Mouse (Mus musculus) layer of hippocampus, adult 9-11 months (tissue): ENCODE results near the gene Sv2b.

Experiments
- DNase-seq: peaks from one replicate; pipeline ENCODE4 v3.0.0; 2022

Gene Sv2b

GRCm38 (mm10) chr7:75290554-75290953 lies 18.5 kb downstream of the Sv2b start:
- no peak for DNase-seq

DNA sequence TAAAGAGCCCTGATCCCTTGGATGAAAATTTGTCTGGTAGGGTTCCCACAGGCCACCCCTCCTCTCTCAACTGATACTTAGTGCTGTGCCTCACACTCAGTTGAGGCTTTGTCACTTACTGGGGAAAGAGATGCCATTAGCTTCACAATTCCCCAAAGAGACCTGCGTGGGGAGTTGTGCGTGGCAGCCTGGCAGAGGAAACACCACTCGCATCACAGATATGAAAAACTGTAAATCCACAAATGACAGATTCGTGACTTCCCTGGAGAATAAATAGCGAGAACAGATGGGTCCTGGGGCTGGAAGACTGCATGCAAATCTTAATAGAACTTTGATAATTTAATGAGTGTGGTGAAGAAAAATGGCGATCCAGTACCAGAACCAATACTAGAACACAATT lies 21.8 kb downstream of the Sv2b start:
- DNase-seq, result peak; percentile 48

GRCm38 (mm10) chr7:75282951-75283350 lies 26.1 kb downstream of the Sv2b start:
- peak; percentile 46 for DNase-seq

DNA sequence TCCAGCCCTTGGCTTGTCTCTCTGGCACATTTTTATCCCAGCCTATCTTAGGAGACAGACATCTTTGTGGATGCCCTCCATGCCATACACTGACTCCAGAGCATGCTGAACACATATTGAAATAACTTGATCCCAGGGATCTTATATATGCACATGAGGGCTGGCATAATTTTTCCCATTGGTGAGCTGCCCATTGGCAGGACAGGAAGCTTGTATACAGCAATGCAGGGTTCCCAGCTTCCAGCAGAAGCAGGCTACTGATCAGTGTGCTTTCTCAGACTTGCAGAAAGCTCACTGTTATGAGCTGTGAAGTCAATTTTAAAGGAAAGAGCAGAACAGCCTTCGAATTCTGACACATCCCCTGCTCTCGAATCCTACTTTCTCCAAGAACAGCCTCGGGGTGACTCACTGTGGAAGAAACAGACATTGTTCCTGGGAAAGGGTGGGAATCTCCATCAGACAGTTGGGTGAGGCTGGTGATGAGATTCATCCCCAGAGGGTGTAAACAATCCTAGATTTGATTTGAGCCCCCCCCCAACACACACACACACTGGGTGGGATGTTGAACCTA lies 26.9 kb downstream of the Sv2b start:
- no peak for DNase-seq

DNA sequence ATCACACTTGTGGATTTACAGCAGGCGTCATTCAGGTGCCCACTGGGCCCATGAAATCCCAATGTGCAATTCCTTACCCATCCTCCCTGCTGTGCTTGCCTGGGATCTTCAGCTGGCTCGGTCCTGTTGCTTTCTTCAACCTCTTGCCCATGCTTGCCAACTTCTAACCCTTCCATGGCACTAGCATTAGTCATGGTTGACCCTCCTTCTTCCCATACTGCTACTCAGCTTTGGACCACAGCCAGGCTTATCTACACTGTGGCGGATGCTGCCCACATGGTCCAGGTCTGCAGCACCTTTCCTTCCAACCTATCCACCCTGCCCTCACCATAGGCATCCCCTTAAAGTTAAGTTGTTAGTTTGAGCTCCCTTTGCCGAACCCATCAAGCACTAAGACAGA lies 28.0 kb downstream of the Sv2b start:
- no peak for DNase-seq

DNA sequence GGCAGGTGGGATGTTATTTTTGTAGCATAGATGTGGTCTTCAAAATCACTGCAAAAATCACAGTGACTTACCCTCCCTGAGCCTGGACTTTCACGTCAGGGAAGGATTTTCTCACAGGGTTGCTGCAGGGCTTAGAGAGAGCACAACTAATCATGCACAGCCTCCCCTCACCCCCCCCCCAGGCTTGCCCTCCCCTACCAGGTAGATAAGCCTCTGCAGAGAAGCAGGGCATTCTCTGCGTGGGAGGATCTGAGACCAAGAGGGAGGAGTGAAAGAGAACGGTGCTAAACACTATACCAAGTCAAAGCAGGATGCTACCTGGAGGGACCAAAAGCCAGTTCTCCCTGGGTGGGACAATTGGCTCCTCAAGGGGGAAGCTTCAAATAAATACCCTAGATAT lies 31.2 kb downstream of the Sv2b start:
- no peak for DNase-seq

DNA sequence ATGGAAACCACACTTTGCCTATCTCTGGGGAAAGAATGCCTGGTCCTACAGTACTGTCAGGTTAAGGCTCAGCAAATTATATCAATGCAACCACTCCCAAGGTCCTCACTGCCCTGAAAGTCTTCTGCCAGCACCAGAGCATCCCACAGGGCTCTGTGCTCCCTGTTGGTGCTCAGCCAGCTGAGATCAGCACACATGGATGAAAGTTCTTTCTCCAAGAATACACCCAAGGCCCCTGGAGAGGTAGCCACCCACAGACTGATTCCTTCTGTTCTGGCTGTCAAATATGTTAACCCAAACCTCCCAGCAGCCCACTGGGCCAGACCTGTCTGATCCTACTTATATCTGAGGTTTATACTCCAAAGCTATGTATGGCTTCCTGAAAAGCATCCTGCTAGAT lies 32.3 kb downstream of the Sv2b start:
- DNase-seq, result no peak

- no peak for DNase-seq
Measured at GRCm38 (mm10) chr7:75274518-75274917, 34.5 kb downstream of the Sv2b start.

GRCm38 (mm10) chr7:75273633-75274032 lies 35.4 kb downstream of the Sv2b start:
- DNase-seq, result no peak

- peak; percentile 52 for DNase-seq
Measured at GRCm38 (mm10) chr7:75271921-75272381, 37.1 kb downstream of the Sv2b start.

GRCm38 (mm10) chr7:75271306-75271705 lies 37.8 kb downstream of the Sv2b start:
- no peak for DNase-seq

- peak; percentile 31 for DNase-seq
Measured at GRCm38 (mm10) chr7:75267236-75267635, 41.8 kb downstream of the Sv2b start.

- DNase-seq, result peak; percentile 68
Measured at GRCm38 (mm10) chr7:75265241-75265640, 43.8 kb downstream of the Sv2b start.

DNA sequence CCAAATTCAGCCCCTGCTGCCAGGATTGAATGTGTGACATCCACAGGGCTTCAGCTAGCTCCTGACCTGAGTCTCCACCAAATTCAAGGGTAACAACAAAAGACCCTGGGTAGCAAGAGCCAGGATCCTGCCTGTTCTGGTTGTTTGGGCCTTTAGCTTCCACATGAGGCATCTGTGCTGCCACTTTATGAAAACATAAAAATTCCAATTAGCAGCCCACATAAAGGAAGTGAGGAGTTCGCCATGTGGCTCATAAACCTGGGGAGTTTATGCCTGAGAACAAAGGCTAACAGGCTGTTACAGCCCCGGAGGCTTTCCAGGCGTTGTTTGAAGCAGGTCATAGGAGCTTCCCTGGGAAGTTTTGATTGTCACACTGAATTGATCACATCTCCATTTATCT lies 49.1 kb downstream of the Sv2b start:
- DNase-seq, result no peak

DNA sequence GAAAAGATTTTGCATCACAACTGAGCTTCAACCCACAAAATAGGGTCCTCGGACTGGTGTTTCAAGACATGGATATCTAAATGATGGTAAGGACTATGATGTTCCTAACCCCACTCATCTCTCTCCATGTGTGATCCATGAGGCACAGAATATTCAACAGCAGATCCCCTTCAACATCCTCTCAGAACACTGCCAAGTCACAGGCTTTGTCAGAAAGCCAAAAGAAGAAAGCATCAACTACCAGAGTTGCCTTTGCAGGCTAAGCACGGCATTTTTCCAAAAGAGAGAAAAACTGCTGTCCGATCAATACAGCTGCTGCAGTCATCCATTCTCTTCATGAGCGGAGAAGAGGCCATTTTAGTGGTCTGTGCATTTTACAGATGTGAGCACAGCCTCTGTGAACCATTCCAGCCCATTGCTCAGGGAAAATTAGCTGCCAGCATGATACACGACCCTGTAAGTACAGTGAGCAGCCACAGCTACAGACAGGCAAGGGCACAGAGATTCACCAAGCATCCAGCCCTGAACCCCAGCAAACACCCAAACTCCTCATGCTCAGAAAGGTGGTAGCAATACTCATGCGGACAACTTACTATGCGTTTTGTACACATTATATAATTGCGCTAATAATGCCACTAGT lies 55.3 kb downstream of the Sv2b start:
- no peak for DNase-seq

DNA sequence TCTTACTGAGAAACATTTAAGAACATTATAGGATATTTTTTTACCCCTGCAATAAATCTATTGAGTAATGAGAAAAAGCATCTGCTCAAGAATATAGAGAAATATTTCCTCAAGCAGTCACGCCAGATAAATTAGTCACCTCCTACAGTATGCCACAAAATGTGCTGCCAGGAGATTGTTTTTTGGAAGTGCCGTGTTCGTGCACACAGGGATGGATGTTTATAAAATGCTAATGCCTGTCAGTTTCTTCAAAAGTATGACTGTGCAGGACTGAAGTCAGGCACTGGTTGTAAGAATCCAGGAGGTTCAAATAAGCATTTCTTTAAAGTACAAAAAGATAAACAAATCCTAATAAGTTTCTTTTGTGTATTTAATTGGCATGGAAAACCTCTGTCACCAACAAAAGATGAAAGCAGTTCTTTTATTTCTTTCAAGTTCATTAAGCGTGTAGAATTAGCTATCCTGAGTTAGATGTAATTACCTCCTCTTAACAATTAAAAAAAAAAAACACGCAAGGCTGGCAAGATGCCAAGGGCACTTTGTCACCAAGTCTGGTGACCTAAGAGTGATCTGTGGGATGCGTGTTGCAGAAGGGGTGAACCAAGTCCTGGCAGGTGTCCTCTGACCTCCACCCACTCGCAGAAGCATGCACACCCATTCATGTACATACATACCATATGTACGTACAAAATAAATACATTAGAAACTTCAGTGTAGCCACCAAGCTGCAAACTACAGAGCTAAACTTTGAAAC lies 68.1 kb downstream of the Sv2b start:
- DNase-seq, result peak; percentile 49

DNA sequence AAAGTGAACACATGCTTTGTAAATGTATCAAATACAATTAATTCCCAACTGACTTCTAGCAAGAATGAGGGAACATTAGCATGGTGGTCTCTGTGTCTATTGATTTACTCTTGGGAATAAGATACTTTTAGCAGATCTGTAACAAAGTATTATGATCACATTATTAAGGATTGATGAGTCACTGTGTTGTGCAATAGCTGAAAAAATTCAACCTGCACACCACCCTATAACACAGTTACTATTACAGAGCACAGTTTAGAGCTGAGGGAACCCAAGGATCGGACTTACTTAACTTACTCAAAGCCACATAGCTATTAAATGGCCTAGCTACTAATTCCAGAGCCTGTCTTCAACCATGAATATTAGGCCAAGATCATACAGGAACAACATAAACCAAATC lies 72.7 kb downstream of the Sv2b start:
- DNase-seq, result no peak

- no peak for DNase-seq
Measured at GRCm38 (mm10) chr7:75224206-75224605, 84.9 kb downstream of the Sv2b start.

GRCm38 (mm10) chr7:75222704-75223431 lies 86.2 kb downstream of the Sv2b start:
- no peak for DNase-seq

- DNase-seq, result no peak
Measured at GRCm38 (mm10) chr7:75220786-75221185, 88.3 kb downstream of the Sv2b start.

DNA sequence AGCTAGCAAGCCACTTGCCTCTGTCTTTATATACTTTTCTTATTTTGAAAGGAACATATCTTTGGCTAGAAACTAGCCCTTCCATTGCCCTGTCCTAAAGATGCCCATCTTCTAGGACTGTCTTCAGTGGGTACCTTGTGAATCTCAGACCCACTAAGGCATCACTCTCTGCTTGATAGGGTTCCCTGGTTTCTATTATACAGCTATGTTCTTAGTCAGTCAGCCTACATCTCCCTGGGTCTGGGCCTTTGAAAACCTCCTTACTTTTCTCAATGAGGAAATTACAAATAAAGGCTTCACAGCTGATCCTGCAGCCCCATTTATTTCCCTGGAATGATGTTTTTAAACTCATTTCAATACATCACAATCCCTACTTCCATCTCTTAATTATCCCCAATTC lies 88.8 kb downstream of the Sv2b start:
- no peak for DNase-seq

DNA sequence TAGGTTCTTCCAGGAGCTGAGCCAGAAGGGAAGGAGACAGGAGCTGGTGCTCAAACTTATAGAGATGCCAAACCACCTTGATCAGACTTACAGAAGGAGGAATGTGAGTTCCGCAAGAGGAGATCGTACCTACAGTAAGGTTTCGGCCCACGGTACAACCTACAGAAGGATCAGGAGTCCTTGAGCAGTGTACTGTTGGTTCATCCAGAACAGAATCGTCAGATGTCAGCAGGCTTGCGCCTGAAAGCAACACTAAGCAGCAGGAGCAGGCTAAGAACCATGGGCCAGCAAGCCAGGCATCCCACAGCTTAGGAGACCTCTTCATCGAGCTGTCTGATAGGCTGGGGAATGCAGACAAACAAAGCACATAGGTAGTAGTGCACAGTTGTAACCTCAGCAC lies 92.9 kb downstream of the Sv2b start:
- no peak for DNase-seq

- DNase-seq, result peak; percentile 68
Measured at GRCm38 (mm10) chr7:75209221-75209641, 99.8 kb downstream of the Sv2b start.
